Mouse (Mus musculus): ENCODE measurements around the gene H1f0.
A peak's percentile ranks its signal among the peaks of the same experiment; 100 is the strongest.

GRCm38 (mm10) chr15:79030551-79031435 is 2.5 kb downstream of the H1f0 start:
- no peak for TF ChIP-seq CTCF (IDR thresholded peaks at IDR 0.05; ENCODE audit: control insufficient read depth, insufficient read depth, insufficient read length)
- TF ChIP-seq CEBPB (IDR thresholded peaks at IDR 0.05; ENCODE audit: low read depth) = no peak
- no peak for TF ChIP-seq MYOG (IDR thresholded peaks at IDR 0.05; ENCODE audit: control insufficient read depth, extremely low read depth, insufficient read length)
- peak; percentile 99 for TF ChIP-seq USF1 (IDR thresholded peaks at IDR 0.05; ENCODE audit: low read depth)

Data from C2C12 (cell line).